Mouse (Mus musculus) brown adipose tissue, adult 24 weeks (tissue): Measurements from ENCODE around the gene Hist1h4a. TPM values are rescaled to one million over a fixed set of nuclear protein-coding genes. Genes with fewer than 3 reads are reported as not detected.
"Not testable (repeated sequence)": the region's sequence is repeated elsewhere in the genome, so short reads cannot be mapped to it uniquely, and the experiment has no call there.

Experiments
- H3K27ac ChIP-seq: fragments of 200-500 bp; replicated peaks from 2 replicates; pipeline ENCODE4 v1.5.1; 2012; ENCODE audit warnings: low read depth, mild to moderate bottlenecking, low read length
- H3K4me1 ChIP-seq: fragments of 200-500 bp; 2 replicates; pipeline ENCODE4 v1.6.1; 2012; ENCODE audit warnings: low read length, mixed read lengths; ENCODE audit not compliant: control insufficient read depth, insufficient read depth, insufficient read length
- H3K4me3 ChIP-seq: fragments of 200-500 bp; 2 replicates; pipeline ENCODE4 v1.5.1; 2012; ENCODE audit warnings: low read depth, mild to moderate bottlenecking, low read length, moderate library complexity; ENCODE audit not compliant: insufficient read depth
- polyA plus RNA-seq: library from polyadenylated mRNA; stranded (reverse); fragments of >200 nt; gene quantifications from 2 replicates; pipeline ENCODE4 v1.2.4, GENCODE M21; 2012; ENCODE audit not compliant: missing spikeins, insufficient read depth, insufficient read length

Gene Hist1h4a
- not detected in 2 replicates for polyA plus RNA-seq

GRCm38 (mm10) chr13:23760972-23761864 is at the start of gene Hist1h4a:
Gene Hist1h4a (minus strand): TSS chr13:23761230.
- Histone ChIP-seq H3K27ac (peak within 1 kb of the TSS; percentile 20; the same call in 1 of the 2 replicates), H3K4me1 (no peaks in the 10 kb centered on the region), H3K4me3 (peak within 1 kb of the TSS; percentile 61)

- Histone ChIP-seq H3K4me1 (no peaks in the 10 kb centered on the region), H3K27ac (no peak within 1 kb of the TSS), H3K4me3 (no peak within 1 kb of the TSS)
Observed at GRCm38 (mm10) chr13:23806422-23807052, 45.5 kb upstream of the Hist1h4a start, which contains the start of gene Slc17a2. Gene Slc17a2 (plus strand): TSS chr13:23806993.

GRCm38 (mm10) chr13:23804532-23804931 is 43.5 kb upstream of the Hist1h4a start:
- Histone ChIP-seq H3K4me1 (no peaks in the 10 kb centered on the region), H3K4me3 (no peak overlapping the region), H3K27ac (no peak overlapping the region)

DNA sequence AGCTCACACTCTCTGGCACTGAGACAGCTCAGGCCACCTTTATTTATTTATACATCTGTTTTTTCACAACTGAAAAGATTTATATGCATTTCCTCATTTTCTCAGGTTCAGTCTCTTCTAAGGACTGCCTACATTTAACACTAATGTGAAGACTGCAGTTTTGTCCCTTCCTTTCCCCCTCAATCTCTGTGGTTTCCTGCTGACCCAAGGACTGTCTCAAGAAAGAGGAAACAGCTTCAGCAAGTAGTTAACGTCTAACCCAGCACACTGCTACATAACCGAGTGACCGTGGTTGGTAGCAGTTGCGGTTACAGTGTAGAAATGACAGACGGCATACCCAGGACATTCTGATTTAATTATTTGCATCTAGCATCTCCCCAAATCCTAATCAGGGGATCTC is 38.4 kb upstream of the Hist1h4a start:
- Histone ChIP-seq H3K4me1 (no peaks in the 10 kb centered on the region), H3K27ac (no peak overlapping the region), H3K4me3 (no peak overlapping the region)

- no peak overlapping the region for H3K4me3 ChIP-seq
- no peak overlapping the region for H3K27ac ChIP-seq
Observed at GRCm38 (mm10) chr13:23792520-23792919, 31.5 kb upstream of the Hist1h4a start.

GRCm38 (mm10) chr13:23779025-23779424 is 18.0 kb upstream of the Hist1h4a start:
- H3K27ac ChIP-seq = no peak overlapping the region
- H3K4me1 ChIP-seq = no peaks in the 10 kb centered on the region
- no peak overlapping the region for H3K4me3 ChIP-seq

More at GRCm38 (mm10) chr13:23792520-23792919, 31.5 kb upstream of the Hist1h4a start:
- no peaks in the 10 kb centered on the region for H3K4me1 ChIP-seq

DNA sequence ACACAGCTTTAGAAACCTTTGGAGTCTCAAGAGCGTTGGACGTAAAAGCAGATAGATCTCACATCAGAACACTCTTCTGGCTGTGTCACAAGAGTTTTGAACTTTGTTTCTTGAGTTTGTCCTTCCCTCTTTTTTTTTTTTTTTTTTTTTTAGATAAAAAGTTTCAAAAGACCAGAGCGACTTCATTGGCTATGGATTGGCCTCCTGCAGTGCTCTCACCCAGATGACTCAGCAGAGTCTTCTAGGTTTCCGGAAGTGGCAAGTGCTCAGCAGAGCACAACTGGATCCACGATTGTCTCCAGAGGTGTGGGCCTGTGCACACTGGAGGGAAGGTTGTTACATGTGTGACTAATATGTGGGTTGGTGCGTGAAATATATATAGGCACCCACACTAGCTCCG is 17.3 kb upstream of the Hist1h4a start:
- Histone ChIP-seq H3K27ac (no peak overlapping the region), H3K4me1 (no peaks in the 10 kb centered on the region), H3K4me3 (no peak overlapping the region)

GRCm38 (mm10) chr13:23772561-23773313 is 11.7 kb upstream of the Hist1h4a start:
- H3K27ac ChIP-seq = no peak overlapping the region
- no peak overlapping the region for H3K4me3 ChIP-seq
- H3K4me1 ChIP-seq = no peaks in the 10 kb centered on the region

GRCm38 (mm10) chr13:23769613-23770012 is 8.6 kb upstream of the Hist1h4a start, which contains the start of gene Trim38:
Gene Trim38 (plus strand): TSS chr13:23769913.
- not testable (repeated sequence) for H3K27ac ChIP-seq, H3K4me1 ChIP-seq, H3K4me3 ChIP-seq

DNA sequence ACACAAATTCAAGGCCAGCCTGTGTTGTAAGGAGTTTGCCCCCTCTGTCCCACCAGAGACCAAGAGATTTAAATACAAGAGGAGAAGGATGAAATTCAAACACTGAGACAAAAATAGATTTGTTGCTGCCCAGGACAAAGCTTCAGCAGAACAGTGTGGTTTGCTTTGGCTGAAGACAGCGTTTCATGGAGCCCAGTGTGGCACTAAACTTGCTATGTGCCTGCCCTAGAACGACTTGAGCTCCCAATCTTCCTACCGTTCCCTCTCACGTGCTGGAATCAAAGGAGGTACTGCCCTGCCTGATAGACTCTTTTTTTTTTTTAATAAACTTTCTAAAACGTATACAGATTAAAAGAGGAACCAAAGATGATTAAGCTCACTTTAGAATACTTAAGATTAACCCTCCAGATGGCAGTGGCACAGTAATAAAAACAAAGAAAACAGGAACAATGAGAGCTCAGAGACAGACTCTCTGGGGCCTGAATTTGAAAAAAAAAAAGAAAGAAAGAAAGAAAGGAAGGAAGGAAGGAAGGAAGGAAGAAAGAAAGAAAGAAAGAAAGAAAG is 7.9 kb upstream of the Hist1h4a start:
- no peak overlapping the region for H3K4me3 ChIP-seq
- no peak overlapping the region for H3K27ac ChIP-seq
- no peaks in the 10 kb centered on the region for H3K4me1 ChIP-seq

GRCm38 (mm10) chr13:23766772-23767171 is 5.7 kb upstream of the Hist1h4a start:
- H3K4me1 ChIP-seq = no peaks in the 10 kb centered on the region

DNA sequence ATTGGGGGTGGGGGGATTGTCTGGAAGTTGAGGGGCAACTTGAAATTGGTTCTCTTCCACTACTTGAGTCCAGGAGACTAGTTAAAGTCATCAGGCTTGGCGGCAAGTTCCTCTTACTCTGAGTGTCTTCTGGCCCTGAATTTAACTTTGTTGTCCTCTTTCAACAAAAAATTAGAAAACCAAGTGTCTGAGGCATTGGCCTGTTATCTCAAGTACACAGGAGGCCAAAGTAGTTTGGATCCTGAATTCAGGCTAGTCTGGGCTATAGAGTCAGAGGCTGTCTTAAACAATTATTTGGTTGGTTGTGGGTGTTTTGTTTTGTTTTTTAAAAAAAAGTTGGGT is 4.1 kb upstream of the Hist1h4a start:
- Histone ChIP-seq H3K27ac (no peak overlapping the region), H3K4me1 (no peaks in the 10 kb centered on the region), H3K4me3 (no peak overlapping the region)

More at GRCm38 (mm10) chr13:23766772-23767171, 5.7 kb upstream of the Hist1h4a start:
- H3K27ac ChIP-seq = no peak overlapping the region
- no peak overlapping the region for H3K4me3 ChIP-seq

DNA sequence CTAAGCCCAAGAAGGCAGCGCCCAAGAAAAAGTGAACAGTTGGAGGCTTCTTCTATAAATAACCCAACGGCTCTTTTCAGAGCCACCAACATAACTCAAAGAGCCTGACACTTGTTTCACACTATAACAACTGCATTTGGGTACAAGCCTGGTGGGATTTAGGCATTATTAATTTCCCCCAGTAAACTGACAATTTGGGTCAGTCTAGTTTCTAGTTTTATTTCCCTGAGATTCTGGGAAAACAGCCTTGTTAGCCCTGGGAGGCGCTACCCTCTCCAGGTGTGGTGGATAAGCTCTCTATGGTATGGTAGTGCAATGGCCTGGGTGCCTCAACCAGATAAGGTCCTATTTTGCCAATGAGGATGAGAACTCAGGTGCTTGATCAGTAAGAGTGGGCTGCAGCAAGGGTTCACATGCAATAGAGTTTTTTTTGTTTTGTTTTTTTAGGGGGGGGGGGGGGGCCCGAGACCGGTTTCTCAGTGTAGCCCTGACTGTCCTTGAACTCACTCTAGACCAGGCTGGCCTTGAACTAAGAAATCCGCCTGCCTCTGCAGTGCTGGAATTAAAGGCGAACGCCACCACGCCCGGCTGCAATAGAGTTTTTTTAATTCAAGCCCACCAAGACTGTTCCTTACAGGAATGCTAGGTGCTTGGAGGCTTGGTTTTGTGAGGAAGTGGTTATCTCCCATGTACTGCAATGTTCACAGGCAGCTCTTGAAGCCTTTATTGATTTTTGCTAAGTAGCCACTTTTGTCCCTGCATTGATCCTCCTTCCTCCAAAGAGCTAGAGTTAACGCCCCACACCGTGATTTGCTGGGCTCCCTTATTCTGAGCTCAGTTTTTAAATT is 3.5 kb upstream of the Hist1h4a start:
- Histone ChIP-seq H3K4me3 (no peak overlapping the region), H3K27ac (no peak overlapping the region), H3K4me1 (no peaks in the 10 kb centered on the region)
